Comparison of ENCODE assay signal across 8 mouse cellular contexts in genomic region chr4:117495869-117496401, GRCm38 (mm10). TPM values are rescaled to one million over a fixed set of nuclear protein-coding genes. Genes with fewer than 3 reads are reported as not detected.
DNase-seq lines count a peak whose midpoint lies in the region; ATAC-seq and TF ChIP-seq lines count a peak whose summit lies in the region.

No protein-coding gene starts in this region.

- no peak for TF ChIP-seq CTCF in E14TG2a.4 (conservative IDR thresholded peaks at IDR 0.05; ENCODE audit: low read length)
- TF ChIP-seq CTCF in hindbrain, postnatal 0 days (IDR thresholded peaks at IDR 0.05; ENCODE audit: low read depth), result no peak

- H3K9ac ChIP-seq in embryonic facial prominence, embryonic 13.5 days, result peak overlapping the region; percentile 63; the same call in 1 of the 2 replicates
- peak overlapping the region; percentile 50 for H3K9ac ChIP-seq in hindbrain, postnatal 0 days (replicated peaks; ENCODE audit: low read length)
- H3K9ac ChIP-seq in midbrain, embryonic 15.5 days, result peak overlapping the region; percentile 44

- peaks cover 31% of the 10 kb centered on the region for H3K4me1 ChIP-seq in E14TG2a.4 (replicated peaks; ENCODE audit: low read depth, low read length)
- H3K4me1 ChIP-seq in embryonic facial prominence, embryonic 13.5 days, result peaks cover 37% of the 10 kb centered on the region
- H3K4me1 ChIP-seq in hindbrain, postnatal 0 days (ENCODE audit: insufficient read depth, low read length), result peaks cover 4% of the 10 kb centered on the region; the same call in 1 of the 2 replicates
- H3K4me1 ChIP-seq in midbrain, embryonic 15.5 days, result peaks cover 35% of the 10 kb centered on the region

- DNase-seq in heart, adult 11 months, result peak; percentile 88
- no peak for DNase-seq in heart, adult 9 months (ENCODE audit: low spot score in 2 of 2)
- DNase-seq in hindbrain, postnatal 0 days (ENCODE audit: low spot score), result no peak
- DNase-seq in T-cell, adult 2 months (ENCODE audit: low spot score), result no peak
- DNase-seq in left cerebral cortex, adult 18-20 months (ENCODE audit: low spot score in 2 of 2), result no peak

- ATAC-seq in embryonic facial prominence, embryonic 13.5 days (ENCODE audit: insufficient number of reproducible peaks, insufficient read depth, low FRiP score, low TSS enrichment, low read depth), result no peak
- peak; percentile 48; the same call in 1 of the 2 replicates for ATAC-seq in hindbrain, postnatal 0 days
- peak; percentile 7; the same call in 1 of the 2 replicates for ATAC-seq in midbrain, embryonic 15.5 days (replicated peaks)

- under 1% methylated on average over 33 of the region's 33 CpGs for WGBS in embryonic facial prominence, embryonic 13.5 days
- 1% methylated on average over 33 of the region's 33 CpGs for WGBS in hindbrain, postnatal 0 days
- under 1% methylated on average over 33 of the region's 33 CpGs for whole genome bisulfite sequencing in midbrain, embryonic 15.5 days

- no peak overlapping the region for H3K27ac ChIP-seq in embryonic facial prominence, embryonic 13.5 days
- 0 out of 2 replicates have a peak overlapping the region, but pooled peaks have one; percentile 45 for H3K27ac ChIP-seq in hindbrain, postnatal 0 days
- H3K27ac ChIP-seq in midbrain, embryonic 15.5 days, result peak overlapping the region; percentile 76

- no peaks in the 10 kb centered on the region for H3K9me3 ChIP-seq in E14TG2a.4 (ENCODE audit: low read length)
- no peaks in the 10 kb centered on the region for H3K9me3 ChIP-seq in embryonic facial prominence, embryonic 13.5 days
- H3K9me3 ChIP-seq in hindbrain, postnatal 0 days (ENCODE audit: low read length), result no peaks in the 10 kb centered on the region
- H3K9me3 ChIP-seq in midbrain, embryonic 15.5 days, result no peaks in the 10 kb centered on the region

- no peaks in the 10 kb centered on the region for H3K36me3 ChIP-seq in E14TG2a.4 (ENCODE audit: insufficient read depth, low read length)
- no peaks in the 10 kb centered on the region for H3K36me3 ChIP-seq in embryonic facial prominence, embryonic 13.5 days
- H3K36me3 ChIP-seq in hindbrain, postnatal 0 days (ENCODE audit: insufficient read depth, low read length), result no peaks in the 10 kb centered on the region
- H3K36me3 ChIP-seq in midbrain, embryonic 15.5 days (replicated peaks), result no peaks in the 10 kb centered on the region

- peak overlapping the region; percentile 86 for H3K4me3 ChIP-seq in E14TG2a.4 (replicated peaks; ENCODE audit: low read length)
- peak overlapping the region; percentile 51 for H3K4me3 ChIP-seq in embryonic facial prominence, embryonic 13.5 days
- H3K4me3 ChIP-seq in hindbrain, postnatal 0 days (ENCODE audit: low read length), result peak overlapping the region; percentile 44
- H3K4me3 ChIP-seq in midbrain, embryonic 15.5 days, result peak overlapping the region; percentile 44

- H3K4me2 ChIP-seq in embryonic facial prominence, embryonic 13.5 days, result peak overlapping the region; percentile 94
- peak overlapping the region; percentile 77 for H3K4me2 ChIP-seq in hindbrain, postnatal 0 days (ENCODE audit: low read depth, low read length)
- H3K4me2 ChIP-seq in midbrain, embryonic 15.5 days, result peak overlapping the region; percentile 75

- peaks cover 60% of the 10 kb centered on the region for H3K27me3 ChIP-seq in E14TG2a.4 (ENCODE audit: insufficient read depth, low read length)
- peaks cover 74% of the 10 kb centered on the region for H3K27me3 ChIP-seq in embryonic facial prominence, embryonic 13.5 days
- peaks cover 22% of the 10 kb centered on the region for H3K27me3 ChIP-seq in hindbrain, postnatal 0 days (ENCODE audit: insufficient read depth, low read length)
- H3K27me3 ChIP-seq in midbrain, embryonic 15.5 days (replicated peaks), result peaks cover 45% of the 10 kb centered on the region

RNA-seq across cellular contexts. Expression of gene Rnf220, which starts 0.9 kb away (rescaled TPM):
- polyA plus RNA-seq in embryonic facial prominence, embryonic 13.5 days (2015; fragmentation: Nextera tagmentation; extraction: Ambion mirVana), result 86.7 and 89.9 TPM in 2 replicates
- total RNA-seq in hindbrain, postnatal 0 days (2014; rRNA removed), result 119 and 156 TPM in 2 replicates
- polyA plus RNA-seq in hindbrain, postnatal 0 days (2015; fragmentation: Nextera tagmentation; extraction: Ambion mirVana), result 101 and 105 TPM in 2 replicates
- polyA plus RNA-seq in midbrain, embryonic 15.5 days (2015; fragmentation: Nextera tagmentation; extraction: Ambion mirVana), result 136 and 140 TPM in 2 replicates
- 100 to 1,000 TPM; 208 to 211 TPM for total RNA-seq in left cerebral cortex, adult 18-20 months (2021)

RNA-seq across cellular contexts. Expression of gene Eri3, which starts 54.2 kb away (rescaled TPM):
- 166 and 168 TPM in 2 replicates for polyA plus RNA-seq in embryonic facial prominence, embryonic 13.5 days (2015; fragmentation: Nextera tagmentation; extraction: Ambion mirVana)
- total RNA-seq in hindbrain, postnatal 0 days (2014; rRNA removed), result 263 and 267 TPM in 2 replicates
- polyA plus RNA-seq in hindbrain, postnatal 0 days (2015; fragmentation: Nextera tagmentation; extraction: Ambion mirVana), result 277 and 295 TPM in 2 replicates
- polyA plus RNA-seq in midbrain, embryonic 15.5 days (2015; fragmentation: Nextera tagmentation; extraction: Ambion mirVana), result 279 and 283 TPM in 2 replicates
- total RNA-seq in left cerebral cortex, adult 18-20 months (2021), result 100 to 1,000 TPM; 211 to 231 TPM
